Mouse (Mus musculus) midbrain, embryonic 11.5 days (tissue): ENCODE results near the gene Lcn2. TPM values are rescaled to one million over a fixed set of nuclear protein-coding genes. Genes with fewer than 3 reads are reported as not detected.

Source experiments
- ATAC-seq: fragments of 200-750 bp; cut with Nextera tagmentation; 2 replicates; pipeline ENCODE4 v1.8.0; 2017; ENCODE audit warnings: moderate TSS enrichment, moderate library complexity; ENCODE audit not compliant: low FRiP score
- DNase-seq: peaks from one replicate; pipeline ENCODE4 v3.0.0; 2015; ENCODE audit warnings: low spot score; ENCODE audit errors: missing footprints
- H3K27ac ChIP-seq: fragments of 300-500 bp; sonication (generic); 2 replicates; pipeline ENCODE4 v1.5.1; 2014; ENCODE audit warnings: low read depth, low read length
- H3K27me3 ChIP-seq: fragments of 300-500 bp; sonication (generic); 2 replicates; pipeline ENCODE4 v1.6.1; 2014; ENCODE audit warnings: mild to moderate bottlenecking, low read length, moderate library complexity, mixed read lengths; ENCODE audit not compliant: control insufficient read depth, insufficient read depth
- H3K36me3 ChIP-seq: fragments of 300-500 bp; sonication (generic); 2 replicates; pipeline ENCODE4 v1.6.1; 2014; ENCODE audit warnings: mild to moderate bottlenecking, low read length, moderate library complexity, mixed read lengths; ENCODE audit not compliant: control insufficient read depth, insufficient read depth
- H3K4me1 ChIP-seq: fragments of 300-500 bp; sonication (generic); 2 replicates; pipeline ENCODE4 v1.6.1; 2014; ENCODE audit warnings: low read length; ENCODE audit not compliant: control insufficient read depth, insufficient read depth
- H3K4me2 ChIP-seq: fragments of 300-500 bp; sonication (generic); 2 replicates; pipeline ENCODE4 v1.6.1; 2014; ENCODE audit warnings: mild to moderate bottlenecking, moderate library complexity
- H3K4me3 ChIP-seq: fragments of 300-500 bp; sonication (generic); 2 replicates; pipeline ENCODE4 v1.5.1; 2014; ENCODE audit warnings: low read depth, low read length
- H3K9ac ChIP-seq: fragments of 300-500 bp; sonication (generic); 2 replicates; pipeline ENCODE4 v1.6.1; 2014; ENCODE audit warnings: low read length
- H3K9me3 ChIP-seq: fragments of 300-500 bp; sonication (generic); 2 replicates; pipeline ENCODE4 v1.6.1; 2016; ENCODE audit warnings: low read length; ENCODE audit not compliant: control insufficient read depth
- WGBS: fragments of 180-500 bp; shearing (Covaris S2); extraction: QIAGEN DNeasy Blood & Tissue Kit; methylation state at CpG from one replicate; pipeline ENCODE4 v1.1.7; 2014; 5-methylcytosine and 5-hydroxymethylcytosine counted together
- polyA plus RNA-seq: library from polyadenylated mRNA; unstranded; fragments of >200 nt; fragmentation: Nextera tagmentation; extraction: Ambion mirVana; gene quantifications from 2 replicates; pipeline ENCODE4 v1.2.1, GENCODE M21; 2014

Lcn2 gene
- polyA plus RNA-seq, 1 experiment from 2014 or later, result 0.30 TPM

DNA sequence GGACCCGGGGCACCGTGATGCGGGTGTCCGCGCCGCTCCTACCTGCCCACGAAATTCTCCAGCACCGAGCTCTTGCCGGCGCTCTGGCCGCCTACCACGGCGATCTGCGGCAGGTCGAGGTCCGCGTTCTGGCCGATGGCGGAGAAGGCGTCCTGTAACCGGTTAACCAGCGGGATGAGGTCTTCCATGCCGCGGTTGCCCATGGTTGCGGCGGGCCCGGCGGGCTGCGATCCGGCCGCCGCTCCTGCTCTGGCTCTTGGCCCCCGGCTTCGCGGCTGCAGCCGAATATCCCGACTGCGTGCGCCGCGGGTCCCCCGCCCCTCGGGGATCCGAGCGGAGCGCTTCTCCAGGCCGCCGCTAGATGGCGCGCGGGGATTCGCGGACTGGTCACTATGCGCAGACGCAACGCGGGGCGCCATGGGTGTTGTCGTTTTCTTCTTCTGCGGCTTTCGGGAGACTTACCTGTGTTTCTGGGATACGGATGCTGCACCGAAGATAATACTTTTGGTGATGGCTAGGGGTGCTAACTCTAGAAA is 35.0 kb downstream of the Lcn2 start, which contains the start of gene Dnm1:
Gene Dnm1 (minus strand): TSS at position 332 of the 536 bp plus-strand sequence.
- peaks cover 7% of the 10 kb centered on the region; the same call in 1 of the 2 replicates for H3K27me3 ChIP-seq
- under 1% methylated on average over 63 of the region's 63 CpGs for WGBS
- H3K4me3 ChIP-seq, result peak within 1 kb of the TSS; percentile 57
- DNase-seq, result peak; percentile 99
- peak within 1 kb of the TSS; percentile 96 for H3K4me2 ChIP-seq
- H3K27ac ChIP-seq, result peak within 1 kb of the TSS; percentile 53
- H3K36me3 ChIP-seq, result no peaks in the 10 kb centered on the region
- peaks cover 10% of the 10 kb centered on the region for H3K4me1 ChIP-seq
- ATAC-seq, result peak; percentile 70
- peak within 1 kb of the TSS; percentile 71 for H3K9ac ChIP-seq
- no peaks in the 10 kb centered on the region for H3K9me3 ChIP-seq

DNA sequence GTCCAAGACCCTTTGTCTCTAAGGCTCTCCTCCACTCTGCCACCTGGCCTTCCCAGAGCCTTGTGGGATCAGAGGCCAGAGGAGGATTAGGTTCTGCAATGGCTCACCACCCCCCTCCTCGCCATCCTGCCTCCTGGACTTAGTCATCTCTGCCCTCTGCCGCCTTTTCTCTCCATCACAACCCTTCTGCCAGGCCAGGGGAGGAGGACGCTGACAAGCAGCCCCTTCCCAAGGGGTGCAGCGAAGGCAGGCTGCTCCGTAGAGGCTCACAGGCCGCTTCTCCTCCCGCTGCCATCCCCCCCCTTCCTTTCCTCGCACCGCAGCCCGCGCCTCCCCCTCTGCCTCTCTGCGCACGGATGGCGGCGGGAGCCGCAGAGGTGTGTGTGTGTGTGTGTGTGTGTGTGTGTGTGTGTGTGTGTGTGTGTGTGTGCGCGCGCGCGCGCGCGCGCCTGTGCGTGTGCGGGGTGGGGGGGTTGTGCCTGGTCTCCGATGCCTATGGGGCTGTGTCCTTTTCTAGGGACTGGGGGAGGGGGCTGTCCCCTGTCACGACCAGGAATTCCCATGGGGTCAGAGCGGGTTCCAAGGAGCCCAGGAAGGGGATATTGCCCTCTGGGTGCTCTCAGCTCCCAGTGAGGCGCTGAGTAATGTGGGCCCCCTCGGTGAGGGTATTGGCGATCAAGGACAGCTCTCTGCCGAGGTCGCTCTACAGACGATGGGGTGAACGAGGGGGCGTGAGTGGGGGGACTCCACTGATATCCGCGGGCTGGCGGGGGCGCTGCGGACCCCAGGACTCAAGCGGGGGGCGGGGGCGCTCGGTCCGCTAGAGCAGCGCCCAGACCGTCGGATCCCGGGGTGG is 35.7 kb downstream of the Lcn2 start, which contains the start of gene Ciz1:
Gene Ciz1 (plus strand): TSS at position 177 of the 856 bp plus-strand sequence.
- Histone ChIP-seq H3K9me3 (no peaks in the 10 kb centered on the region), H3K4me1 (peaks cover 10% of the 10 kb centered on the region), H3K27ac (peak within 1 kb of the TSS; percentile 53), H3K9ac (peak within 1 kb of the TSS; percentile 71), H3K36me3 (no peaks in the 10 kb centered on the region), H3K4me2 (peak within 1 kb of the TSS; percentile 96), H3K4me3 (peak within 1 kb of the TSS; percentile 57), H3K27me3 (peaks cover 7% of the 10 kb centered on the region; the same call in 1 of the 2 replicates)
- under 1% methylated on average over 40 of the region's 52 CpGs for WGBS
- DNase-seq, result peak; percentile 92
- ATAC-seq, result peak; percentile 67

DNA sequence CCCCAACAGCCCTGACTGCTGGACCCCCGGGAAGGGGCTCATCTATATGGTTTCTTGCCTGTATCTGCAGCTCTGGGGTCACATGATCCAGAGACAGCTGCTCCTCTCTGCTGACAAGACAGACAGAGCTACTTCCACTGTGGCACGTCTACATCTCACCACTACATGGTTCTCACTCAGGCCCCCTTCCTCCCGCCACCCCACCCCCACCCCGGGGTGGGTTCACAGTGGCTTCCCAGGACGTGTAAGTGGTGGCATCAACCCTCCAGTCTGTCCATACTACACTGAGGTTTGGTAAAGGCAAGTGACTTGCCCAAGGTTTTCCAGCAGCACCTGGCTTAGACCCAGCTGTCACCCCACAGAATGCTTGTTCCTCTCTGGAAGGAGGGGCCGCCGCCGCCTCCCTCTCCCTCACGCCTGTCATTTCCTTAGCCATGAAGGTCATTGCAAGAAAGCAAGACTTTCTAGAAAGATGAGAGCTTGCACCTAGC is 36.5 kb downstream of the Lcn2 start:
- Histone ChIP-seq H3K36me3 (no peaks in the 10 kb centered on the region), H3K4me2 (peak overlapping the region; percentile 96), H3K4me1 (peaks cover 10% of the 10 kb centered on the region), H3K4me3 (peak overlapping the region; percentile 57), H3K9ac (peak overlapping the region; percentile 71; the same call in 1 of the 2 replicates), H3K27ac (peak overlapping the region; percentile 53; the same call in 1 of the 2 replicates), H3K27me3 (peaks cover 7% of the 10 kb centered on the region; the same call in 1 of the 2 replicates), H3K9me3 (no peaks in the 10 kb centered on the region)
- WGBS, result 59% methylated on average over 9 of the region's 9 CpGs
- ATAC-seq (no peak), DNase-seq (no peak)

DNA sequence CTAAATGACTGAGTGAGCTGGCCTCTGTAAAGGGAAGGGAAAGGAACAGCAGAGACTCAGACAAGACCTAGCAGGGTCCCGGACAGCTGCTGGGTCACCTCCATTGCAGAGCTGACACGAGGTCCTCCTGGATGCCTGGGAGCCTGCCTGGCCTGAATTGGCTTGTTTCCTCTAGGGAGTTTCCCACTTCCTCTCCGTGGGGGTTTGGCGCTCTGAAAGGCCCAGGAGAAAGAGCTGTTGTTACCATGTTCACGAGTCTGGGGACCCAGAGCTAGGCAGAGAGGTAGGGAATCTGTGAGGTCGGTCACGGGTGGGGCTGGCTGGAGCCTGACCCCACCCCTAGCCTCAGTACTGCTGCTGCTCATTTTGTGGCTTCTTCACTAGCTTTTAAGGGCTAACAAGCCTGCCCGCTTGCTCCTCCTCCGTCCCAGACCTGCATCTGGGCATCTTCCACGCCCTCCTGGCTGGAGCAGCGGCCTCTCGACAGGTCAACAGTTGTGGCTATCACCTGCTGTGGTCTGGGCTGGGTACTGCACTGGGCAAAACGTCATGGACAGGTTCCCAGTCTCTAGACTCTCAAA is 37.5 kb downstream of the Lcn2 start:
- no peak overlapping the region for H3K9ac ChIP-seq
- ATAC-seq (no peak), DNase-seq (no peak)
- 57% methylated on average over 13 of the region's 13 CpGs for WGBS
- no peak overlapping the region for H3K4me3 ChIP-seq
- H3K9me3 ChIP-seq, result no peaks in the 10 kb centered on the region
- H3K4me1 ChIP-seq, result peaks cover 10% of the 10 kb centered on the region
- H3K36me3 ChIP-seq, result no peaks in the 10 kb centered on the region
- H3K4me2 ChIP-seq, result no peak overlapping the region
- peaks cover 7% of the 10 kb centered on the region; the same call in 1 of the 2 replicates for H3K27me3 ChIP-seq
- no peak overlapping the region for H3K27ac ChIP-seq

DNA sequence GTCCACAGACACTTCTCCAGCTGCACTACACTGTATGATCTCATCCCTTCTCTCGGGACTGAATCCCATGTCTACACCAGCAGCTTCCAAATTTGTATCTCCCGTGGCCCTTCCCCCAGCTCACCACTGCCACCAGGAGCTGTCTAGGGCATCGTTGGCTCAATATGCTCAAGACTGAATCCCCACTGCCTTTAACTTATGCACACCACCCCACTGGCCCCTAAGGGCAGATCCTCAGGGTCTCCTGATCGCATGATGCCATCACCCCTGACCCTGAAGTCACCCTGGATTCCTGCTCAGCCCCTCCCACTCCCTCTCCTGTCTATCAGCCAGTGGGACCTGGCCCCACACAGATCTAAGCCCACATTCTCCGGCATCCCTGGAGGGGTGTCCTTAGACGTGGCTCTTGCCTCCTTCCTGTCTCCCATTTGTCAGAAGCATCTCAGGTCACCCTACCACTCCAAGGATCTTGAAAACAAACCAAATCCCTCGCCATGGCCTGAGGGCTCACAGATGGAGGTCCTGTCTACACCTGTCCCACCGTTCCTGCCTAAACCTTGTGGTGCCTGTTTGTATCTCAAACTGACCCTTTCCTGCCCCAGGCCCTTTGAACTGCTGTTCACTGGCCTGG is 38.3 kb downstream of the Lcn2 start:
- H3K4me3 ChIP-seq, result no peak overlapping the region
- WGBS, result 72% methylated on average over 8 of the region's 8 CpGs
- no peak for DNase-seq
- H3K9me3 ChIP-seq, result no peaks in the 10 kb centered on the region
- H3K27ac ChIP-seq, result no peak overlapping the region
- no peak overlapping the region for H3K9ac ChIP-seq
- H3K27me3 ChIP-seq, result peaks cover 7% of the 10 kb centered on the region; the same call in 1 of the 2 replicates
- peaks cover 10% of the 10 kb centered on the region for H3K4me1 ChIP-seq
- H3K4me2 ChIP-seq, result no peak overlapping the region
- no peak for ATAC-seq
- H3K36me3 ChIP-seq, result no peaks in the 10 kb centered on the region

DNA sequence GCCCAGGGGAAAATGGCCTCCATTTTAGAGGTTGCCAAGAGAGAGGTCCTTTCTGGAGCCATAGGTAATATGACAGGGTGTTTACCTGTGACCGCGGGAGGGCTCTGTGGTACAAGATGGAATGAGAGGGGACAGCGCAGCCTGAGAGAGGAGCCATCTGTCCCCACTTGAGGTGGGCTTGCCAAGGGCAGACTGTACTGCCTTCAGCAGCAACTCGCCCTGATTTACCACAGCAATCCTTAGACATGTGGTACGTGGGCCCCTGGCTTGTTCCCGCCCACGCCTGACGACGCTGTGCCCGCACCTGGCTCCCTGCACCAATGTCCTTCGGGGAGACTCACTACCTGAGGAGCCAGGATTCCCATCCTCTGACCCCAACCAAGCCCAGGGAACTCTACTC is 39.7 kb downstream of the Lcn2 start:
- no peak overlapping the region for H3K9ac ChIP-seq
- DNase-seq, result no peak
- H3K9me3 ChIP-seq, result no peaks in the 10 kb centered on the region
- no peak overlapping the region for H3K4me3 ChIP-seq
- peaks cover 10% of the 10 kb centered on the region for H3K4me1 ChIP-seq
- no peak overlapping the region for H3K27ac ChIP-seq
- no peaks in the 10 kb centered on the region for H3K36me3 ChIP-seq
- 84% methylated on average over 11 of the region's 11 CpGs for WGBS
- ATAC-seq, result no peak
- H3K4me2 ChIP-seq, result no peak overlapping the region
- peaks cover 7% of the 10 kb centered on the region; the same call in 1 of the 2 replicates for H3K27me3 ChIP-seq

DNA sequence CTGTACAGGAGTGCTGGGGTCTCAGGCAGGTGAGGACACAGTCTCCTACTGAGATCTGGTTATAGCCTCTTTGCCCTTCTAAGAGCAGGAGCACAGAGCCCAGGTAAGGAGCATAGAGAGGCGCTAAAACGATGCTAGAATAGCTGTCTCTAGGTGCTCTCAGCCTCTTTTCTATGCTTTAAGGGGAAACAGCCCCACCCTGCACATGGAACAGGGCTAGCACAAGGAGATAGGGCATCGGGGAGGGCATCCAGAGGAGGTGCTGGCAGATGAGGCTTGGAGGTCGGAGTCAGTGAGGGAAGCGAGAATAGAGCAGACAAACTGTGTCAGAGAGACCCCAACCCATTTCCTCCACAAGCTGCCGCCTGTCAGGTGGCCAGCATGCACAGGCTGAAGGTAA is 41.0 kb downstream of the Lcn2 start:
- H3K9ac ChIP-seq, result no peak overlapping the region
- WGBS, result 85% methylated on average over 6 of the region's 6 CpGs
- H3K36me3 ChIP-seq, result no peaks in the 10 kb centered on the region
- H3K4me3 ChIP-seq, result no peak overlapping the region
- DNase-seq (no peak), ATAC-seq (no peak)
- H3K4me2 ChIP-seq, result no peak overlapping the region
- peaks cover 3% of the 10 kb centered on the region; the same call in 1 of the 2 replicates for H3K4me1 ChIP-seq
- H3K27me3 ChIP-seq, result peaks cover 4% of the 10 kb centered on the region; the same call in 1 of the 2 replicates
- no peak overlapping the region for H3K27ac ChIP-seq
- no peaks in the 10 kb centered on the region for H3K9me3 ChIP-seq

DNA sequence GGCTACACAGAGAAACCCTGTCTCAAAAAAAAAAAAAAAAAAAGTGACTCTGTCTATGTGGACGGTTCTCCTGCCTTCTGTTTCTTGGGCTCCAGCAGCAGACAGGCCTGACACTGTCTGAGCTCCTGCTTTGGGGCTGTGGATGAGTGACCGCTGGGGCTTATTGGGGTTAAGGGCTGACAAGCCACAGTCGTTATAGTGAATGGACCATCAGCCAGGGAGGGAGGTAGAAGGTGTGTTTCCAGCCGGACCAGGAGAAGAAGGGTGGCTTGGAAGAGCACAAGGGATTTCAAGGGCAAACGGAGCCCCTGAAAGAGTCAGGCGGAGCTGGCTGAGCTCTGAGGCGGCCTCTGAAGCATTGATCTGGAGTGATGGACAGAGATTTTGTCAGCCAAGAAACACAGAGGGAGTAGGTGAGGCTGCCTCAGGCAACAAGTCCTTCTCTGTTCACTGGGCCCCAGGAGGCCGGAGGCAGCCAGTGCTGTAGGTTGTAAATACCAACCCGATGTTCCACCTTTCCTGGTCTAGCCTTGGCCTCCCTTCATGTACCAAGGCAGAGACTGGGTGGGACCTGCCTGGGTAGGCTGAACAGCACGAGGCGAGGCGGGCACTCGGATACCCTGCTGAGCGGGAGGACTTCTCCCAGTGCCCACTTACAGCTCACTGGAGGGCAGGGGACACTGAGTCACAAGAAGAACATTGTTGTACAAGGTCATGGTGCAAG is 43.3 kb downstream of the Lcn2 start:
- 68% methylated on average over 14 of the region's 14 CpGs for WGBS

More for the DNA sequence above, 43.3 kb downstream of the Lcn2 start:
- Histone ChIP-seq H3K4me2 (no peak overlapping the region), H3K9me3 (no peaks in the 10 kb centered on the region), H3K9ac (no peak overlapping the region), H3K36me3 (no peaks in the 10 kb centered on the region), H3K4me3 (no peak overlapping the region), H3K27me3 (no peaks in the 10 kb centered on the region), H3K4me1 (no peaks in the 10 kb centered on the region), H3K27ac (no peak overlapping the region)
- DNase-seq (no peak), ATAC-seq (no peak)
